Mouse (Mus musculus) gastrocnemius, postnatal 10 days (tissue): ENCODE measurements around the gene Rab3c. TPM values are rescaled to one million over a fixed set of nuclear protein-coding genes. Genes with fewer than 3 reads are reported as not detected.

Source experiments
- DNase-seq: peaks from one replicate; pipeline ENCODE4 v3.0.0; 2021; ENCODE audit warnings: mixed read lengths
- long read RNA-seq, 2 experiments: library from polyadenylated mRNA; stranded (forward); transcript quantifications; one replicate each; pipeline ENCODE4 v2.0.0; 2021
- total RNA-seq, 2 experiments: library from RNA; stranded (reverse); gene quantifications; 2 replicates each; pipeline ENCODE4 v1.2.3; 2021

Gene Rab3c
- under 1 TPM; 0.16 to 0.25 TPM for total RNA-seq
- long read RNA-seq, experiment 1 = 0 reads
- long read RNA-seq, experiment 2 = 0 reads

DNA sequence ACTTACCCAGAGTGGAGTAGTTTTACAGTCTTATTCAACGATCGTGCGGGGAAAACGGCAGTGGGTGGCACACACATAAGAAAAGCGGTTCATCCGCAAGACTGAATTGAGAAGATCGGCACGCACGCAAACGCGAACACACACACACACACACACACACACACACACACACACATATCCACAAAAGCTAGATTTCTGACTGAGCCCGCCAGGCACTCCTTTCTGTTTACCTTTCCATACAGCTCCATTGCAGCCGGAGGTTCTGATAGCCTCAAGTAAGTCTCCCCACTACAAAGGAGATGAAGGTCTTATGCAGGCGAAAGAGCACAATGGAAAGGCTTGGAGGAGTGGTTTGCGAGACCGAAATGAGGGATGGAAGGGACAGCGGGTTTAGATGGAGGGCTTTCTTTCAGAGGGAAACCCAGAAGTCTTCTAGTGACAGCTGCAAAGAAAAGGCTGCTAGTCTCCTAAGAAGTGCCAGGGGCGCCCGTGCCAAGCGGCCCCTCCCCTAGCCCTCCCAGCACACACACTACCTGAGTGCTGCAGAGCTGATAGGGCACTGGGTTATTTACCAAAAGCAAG, at the start of gene Rab3c:
Gene Rab3c (minus strand): TSS at position 434 of the 582 bp plus-strand sequence.
- DNase-seq = no peak

DNA sequence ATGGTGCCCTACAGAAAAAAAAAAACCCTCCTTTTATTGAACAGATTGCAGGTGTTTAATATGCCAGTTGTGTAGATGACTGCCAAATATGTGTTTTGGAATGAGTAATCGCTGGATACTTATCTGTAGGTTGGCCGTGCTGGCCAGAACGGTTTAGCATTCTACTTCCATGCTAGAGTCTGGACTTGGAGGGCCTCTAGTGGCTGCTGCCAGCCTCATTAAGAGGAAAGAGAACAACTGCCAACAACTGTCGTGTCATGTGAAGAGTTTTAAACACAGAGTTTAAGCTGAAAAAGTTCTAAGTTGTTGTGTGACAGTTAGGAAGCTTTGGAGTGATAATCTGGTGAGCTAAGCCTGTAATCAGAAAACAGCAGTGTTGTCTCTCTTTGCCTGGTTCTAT, 38.0 kb upstream of the Rab3c start:
- DNase-seq = no peak

DNA sequence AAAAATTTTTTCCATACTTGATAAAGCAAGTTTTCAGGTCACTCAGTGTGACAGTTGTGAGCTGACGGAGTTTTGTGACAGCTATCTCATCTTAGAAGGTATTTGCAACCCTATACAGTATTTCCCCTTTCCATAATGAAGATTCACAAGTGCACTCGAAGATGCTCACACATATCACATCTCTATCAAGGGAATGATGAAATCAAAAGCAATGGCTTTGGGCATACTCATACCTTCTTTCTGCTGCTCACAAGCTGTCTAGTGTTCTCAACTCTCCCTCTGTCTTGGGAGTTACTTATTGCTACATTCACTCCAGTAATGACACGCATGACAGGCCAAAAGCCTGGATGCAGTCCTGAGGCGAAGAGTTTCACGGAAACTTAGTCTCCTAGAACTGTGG, 26.4 kb upstream of the Rab3c start:
- no peak for DNase-seq

DNA sequence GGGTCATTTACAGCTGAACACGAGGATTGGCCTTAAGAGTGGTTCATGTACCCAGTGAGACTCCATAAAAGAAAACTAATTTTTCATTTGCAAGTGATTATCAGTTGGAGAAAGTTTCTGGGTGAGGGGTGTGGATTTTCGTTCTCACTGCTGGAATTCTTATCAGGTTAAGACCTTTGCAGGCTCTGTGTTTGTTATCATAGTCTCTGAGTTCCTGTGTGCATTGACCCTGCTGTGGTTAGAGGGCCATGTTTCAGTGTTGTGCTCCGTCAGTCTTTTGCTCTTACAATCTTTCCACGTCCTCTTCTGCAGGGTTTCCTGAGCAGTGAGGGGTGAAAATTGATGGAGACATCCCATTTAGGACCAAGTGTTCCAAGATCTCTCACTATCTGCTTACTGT, 16.3 kb upstream of the Rab3c start:
- no peak for DNase-seq

DNA sequence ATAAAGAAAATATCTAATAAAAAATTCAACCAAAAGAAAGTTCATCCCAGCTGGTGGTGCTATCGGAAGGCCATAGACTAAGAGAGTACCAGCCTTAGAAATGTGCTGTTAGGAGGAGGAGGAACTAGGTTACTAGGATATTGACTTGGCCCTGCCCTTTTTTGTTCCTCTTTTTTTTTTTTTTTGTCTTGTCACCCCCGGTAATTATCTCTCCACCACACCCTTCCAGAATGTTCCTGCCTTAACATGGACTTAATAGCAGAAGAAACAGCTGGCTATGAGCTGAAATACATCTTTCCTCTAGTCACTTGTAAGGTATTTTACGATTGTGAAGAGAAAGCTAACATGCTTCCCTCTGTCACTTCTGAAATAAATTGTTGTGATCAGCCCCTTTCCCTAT, 7.7 kb upstream of the Rab3c start:
- no peak for DNase-seq

DNA sequence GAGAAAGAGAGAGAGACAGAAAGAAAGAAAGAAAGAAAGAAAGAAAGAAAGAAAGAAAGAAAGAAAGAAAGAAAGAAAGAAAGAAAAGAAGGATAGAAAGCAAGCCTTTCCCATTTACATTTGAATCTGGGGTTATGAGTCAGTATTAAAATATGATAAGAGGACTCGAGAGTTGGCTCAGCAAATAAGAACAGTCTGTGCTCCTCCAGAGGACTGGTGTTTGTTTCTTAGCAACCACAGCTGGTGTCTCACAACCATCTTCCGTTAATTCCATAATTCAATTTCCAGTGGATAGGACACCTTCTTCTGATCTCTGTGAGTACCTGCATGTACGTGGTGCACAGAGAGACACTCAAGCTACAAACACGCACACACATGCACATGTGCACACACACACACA, 3.0 kb upstream of the Rab3c start:
- DNase-seq = no peak

DNA sequence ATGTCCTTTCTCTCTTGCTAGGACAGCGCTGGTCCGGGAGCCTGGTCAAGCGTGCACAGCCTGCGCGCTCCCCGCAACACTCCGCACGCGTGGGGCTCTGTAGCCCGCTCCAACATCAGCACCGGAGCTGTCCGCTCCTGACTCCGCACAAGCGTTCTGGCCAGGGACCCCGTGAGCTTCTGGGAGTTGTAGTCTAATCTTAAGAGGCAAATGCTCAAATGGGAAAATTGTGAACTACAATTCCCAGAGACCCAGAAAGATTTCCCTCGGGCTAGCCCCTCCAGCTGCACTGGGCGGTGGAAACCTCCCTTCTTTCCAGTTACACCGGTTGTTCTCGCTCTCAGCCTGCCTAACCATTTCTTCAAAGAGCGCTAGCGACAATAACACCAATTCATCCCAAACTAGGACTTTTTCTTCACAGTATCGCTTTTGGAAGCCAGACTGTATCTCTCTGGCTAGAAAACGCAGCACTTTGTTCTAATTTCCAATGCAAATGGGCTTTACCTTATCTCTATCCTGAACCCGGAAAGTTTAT, 701 bp downstream of the Rab3c start:
- peak; percentile 48 for DNase-seq

DNA sequence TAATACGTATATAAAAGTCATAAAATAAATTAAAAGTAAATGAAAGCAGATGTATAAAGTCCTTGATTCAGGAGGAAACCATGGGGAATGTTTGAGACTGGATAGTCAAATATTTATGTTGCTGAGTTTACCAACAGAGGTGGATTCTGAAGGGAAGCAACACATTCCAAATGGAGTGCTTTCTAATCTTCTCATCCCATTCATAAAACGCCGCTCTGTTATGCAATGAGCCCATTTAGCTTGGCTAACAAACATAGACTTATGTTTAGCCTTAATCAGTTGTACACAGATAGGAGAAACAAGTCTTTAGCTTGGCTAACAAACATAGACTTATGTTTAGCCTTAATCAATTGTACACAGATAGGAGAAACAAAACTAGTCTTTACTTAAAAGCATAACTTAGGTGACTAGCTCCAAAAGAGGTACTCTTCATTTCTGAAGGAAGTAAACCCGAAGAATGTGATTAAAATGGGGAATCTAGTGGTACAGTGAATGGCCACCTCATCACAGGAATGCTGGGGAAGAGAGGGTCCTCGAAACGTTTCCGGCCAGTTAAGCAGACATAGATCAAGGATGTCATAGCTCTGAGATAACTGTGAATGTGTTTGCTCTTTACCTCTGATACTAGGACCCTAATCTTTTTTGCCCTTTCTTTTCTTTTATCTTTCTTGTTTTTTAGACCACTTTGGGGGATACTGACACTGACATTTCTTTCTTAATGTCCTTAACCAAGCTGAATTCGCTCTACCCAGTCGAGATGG, 1.6 kb downstream of the Rab3c start:
- DNase-seq = no peak

DNA sequence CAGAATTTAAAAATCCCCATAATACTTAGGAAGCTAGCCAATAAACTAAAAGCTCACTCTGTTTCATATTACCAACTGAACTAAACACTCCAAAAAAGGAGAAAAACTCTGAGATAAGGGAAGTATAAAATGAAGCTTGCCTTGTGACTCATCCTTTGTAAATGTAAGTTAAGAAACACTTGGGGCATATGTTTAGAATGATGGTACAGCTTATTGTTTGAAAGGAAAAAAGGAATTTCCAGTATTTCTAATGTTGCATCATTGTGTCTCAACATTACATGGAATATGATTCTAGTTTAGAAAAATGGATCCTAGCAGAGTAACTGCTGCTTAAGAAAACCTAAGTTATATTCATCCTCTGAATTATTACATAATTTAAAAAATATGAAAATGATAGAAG, 3.1 kb downstream of the Rab3c start:
- DNase-seq = no peak

DNA sequence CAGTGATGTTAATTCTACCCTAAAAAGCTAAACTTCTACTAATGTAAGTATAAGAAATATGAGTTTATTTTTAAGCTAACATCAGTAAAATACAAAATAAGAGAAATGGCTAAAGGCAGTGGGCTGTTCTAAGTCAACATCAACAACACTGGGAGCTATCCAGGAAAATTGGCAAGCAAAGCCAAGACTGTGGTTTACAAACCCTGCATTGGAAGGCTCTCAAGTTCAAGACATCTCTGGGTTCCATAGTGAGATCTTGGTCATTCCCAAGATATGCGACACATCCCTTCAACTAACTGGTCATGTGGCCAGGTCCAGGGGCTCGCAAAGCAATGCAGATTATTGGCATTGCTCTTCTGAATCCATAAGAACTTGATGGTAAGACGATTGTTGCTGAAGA, 5.3 kb downstream of the Rab3c start:
- no peak for DNase-seq

DNA sequence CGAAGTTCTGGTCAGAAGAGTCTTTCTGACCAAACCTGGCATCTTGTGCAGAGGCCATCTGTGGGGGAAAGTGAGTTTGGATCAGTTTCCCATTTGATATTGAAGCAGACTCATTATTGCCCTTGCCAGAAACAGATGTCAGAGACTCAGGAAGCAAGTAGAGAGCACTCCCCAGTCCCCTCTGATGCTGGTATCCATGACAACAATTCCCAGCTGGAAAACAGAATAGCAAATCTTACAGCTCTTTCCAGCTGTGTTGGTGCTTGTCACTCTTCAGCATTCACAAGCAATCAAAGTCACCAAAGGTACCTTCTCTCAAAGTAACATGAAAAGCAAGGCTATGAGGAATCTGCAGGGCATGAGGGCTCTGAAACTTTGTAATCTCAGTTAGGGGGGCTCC, 20.1 kb downstream of the Rab3c start:
- DNase-seq = no peak

DNA sequence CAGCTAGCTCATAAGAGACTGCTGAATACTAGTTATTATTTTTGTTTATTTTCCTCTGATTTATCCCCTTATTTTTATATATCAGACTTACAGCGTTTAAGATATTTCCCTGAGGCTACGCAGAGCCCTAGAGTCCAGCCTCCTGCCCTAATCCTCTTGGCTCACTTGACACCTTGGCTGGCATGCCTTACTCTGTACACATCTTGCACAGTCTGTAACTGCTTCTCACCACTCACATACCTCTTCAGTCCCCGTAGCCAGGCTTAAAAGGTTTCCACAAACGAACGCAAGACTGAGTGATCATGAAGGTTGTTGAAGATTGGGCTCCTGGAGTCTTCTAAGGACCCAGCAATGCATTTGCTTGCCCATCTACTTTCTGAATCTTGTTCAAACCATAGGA, 29.3 kb downstream of the Rab3c start:
- DNase-seq = no peak

DNA sequence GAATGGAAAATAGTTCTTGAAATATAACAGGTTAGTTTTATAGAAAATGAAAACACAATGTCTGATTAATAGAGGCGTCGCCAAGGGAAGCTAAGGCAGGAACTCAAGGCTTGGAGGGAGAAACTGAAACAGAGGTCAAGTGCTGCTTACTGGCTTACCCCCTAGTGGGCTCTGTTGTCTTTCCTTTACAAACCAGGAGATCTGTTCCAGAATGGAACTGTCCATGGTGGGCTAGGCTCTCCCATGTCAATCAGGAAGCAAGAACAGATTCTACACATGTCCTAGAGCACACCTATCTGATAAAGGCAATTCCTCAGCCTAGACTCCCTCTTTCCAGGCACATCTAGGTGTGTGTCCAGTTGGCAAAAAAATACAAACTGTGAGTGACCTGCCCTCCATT, 32.3 kb downstream of the Rab3c start:
- no peak for DNase-seq

DNA sequence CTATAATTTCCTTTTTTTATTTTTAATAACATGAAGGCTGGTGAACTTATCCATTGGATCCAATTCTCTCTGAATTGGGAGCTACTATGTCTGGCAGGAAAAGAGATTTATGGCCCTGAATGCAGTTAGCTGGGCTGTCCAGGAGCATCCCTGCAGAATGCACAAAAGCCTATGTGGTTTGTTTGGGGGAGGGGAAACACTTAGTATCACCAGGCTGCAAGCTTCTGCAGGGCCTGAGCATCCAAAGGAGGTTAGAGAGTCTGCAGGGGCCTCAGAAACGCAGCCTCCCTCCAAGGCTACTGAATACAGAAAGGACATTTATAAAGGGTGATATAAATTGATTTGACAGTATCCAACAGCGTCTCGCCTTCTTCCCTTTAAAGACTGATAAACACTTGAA, 41.8 kb downstream of the Rab3c start:
- DNase-seq = no peak

DNA sequence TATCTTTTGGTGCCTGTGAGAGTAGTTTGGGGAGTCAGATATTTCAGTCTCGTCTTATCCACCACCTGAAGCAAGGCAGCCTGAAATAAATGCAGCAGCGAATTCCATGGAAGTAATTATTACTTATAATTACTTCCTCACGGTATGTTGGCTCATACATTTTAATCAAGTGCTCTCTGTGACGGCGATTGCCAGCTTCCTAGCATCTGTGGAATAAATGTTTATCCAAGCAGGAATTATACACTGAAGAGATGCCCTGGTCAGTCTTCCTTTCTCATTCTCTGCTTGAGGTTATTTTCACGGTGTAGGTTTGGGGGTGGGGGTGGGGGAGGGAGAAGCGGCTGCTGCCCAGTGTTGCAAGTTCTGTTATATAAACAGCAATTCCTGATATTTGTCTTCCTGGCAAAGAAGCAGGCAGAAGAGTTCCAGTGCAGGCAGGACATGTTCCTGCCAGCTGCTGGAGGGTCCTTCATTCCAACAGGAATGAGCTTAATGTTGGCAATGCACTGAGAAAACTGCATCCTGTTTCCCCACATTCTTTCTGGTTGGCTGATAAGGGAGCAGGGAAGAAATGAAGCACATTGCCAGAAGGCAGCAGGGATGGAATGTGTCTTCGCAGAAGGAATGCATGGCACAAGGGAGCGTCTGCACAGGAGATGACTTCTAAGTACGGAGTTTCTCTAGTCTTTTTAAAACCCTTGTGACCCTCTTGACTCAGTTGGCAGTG, 43.4 kb downstream of the Rab3c start:
- no peak for DNase-seq

DNA sequence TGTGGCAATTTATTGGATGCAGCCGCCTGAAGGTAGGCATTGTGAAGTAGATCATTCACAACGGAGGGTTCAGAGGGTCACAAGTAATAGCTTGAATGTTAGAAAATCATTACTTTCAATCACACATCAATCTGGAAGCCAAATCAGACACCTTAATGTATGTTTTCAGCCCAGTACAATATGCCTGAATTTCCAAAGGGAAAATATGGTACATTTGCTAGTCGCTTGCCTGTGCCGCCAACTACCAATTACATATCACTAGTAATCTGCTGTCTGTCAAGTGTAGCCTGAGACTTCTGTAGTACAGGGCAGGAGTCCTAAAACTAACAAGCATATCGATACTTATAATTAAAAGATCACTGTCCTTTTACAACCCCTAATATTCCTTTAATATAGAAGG, 47.4 kb downstream of the Rab3c start:
- no peak for DNase-seq

DNA sequence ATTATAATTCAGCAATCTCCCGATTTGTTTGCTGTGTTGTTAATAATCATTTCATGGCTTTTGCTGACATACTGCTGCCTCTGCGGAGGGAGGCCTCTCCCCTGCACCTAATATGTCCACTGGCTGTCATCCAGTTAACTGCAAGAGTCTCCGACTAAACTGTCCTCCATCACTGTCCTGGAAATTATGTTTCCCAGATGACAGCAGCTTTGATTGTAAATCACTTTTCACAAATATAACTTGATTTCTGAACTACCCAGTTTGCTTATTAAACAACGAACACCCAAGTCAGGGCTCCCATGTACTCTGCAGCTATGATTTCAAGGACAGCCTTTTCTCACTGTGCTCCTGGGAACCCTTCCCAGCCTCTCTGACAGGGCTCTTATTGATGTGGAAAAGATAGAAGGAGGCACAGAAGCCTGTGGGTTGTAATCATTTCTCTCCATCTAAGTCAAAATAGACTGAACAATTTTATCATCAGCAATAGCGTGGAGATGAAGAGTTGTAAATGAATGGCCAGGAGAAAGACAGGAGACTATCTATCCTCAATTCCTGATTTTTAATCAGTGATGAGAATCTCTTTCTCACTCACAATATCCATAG, 49.6 kb downstream of the Rab3c start:
- no peak for DNase-seq

DNA sequence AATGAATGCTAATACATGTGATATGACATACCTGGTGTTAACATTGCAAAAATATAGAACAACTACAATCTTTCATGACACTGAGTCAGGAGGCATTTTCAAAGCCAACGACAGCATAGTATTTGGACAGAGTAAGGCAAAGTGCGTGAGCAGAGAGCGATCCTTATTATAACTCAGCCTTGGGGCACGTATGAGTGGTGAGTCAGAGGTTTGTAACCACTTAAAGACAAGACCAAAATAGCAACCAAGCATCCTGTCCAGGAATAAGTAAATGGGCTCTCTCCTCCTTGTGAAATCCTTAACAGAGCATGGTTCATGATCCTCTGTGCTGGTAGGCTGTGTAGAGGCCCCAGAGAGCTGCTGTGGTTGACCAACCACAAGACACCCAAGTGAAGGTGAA, 50.8 kb downstream of the Rab3c start:
- no peak for DNase-seq

DNA sequence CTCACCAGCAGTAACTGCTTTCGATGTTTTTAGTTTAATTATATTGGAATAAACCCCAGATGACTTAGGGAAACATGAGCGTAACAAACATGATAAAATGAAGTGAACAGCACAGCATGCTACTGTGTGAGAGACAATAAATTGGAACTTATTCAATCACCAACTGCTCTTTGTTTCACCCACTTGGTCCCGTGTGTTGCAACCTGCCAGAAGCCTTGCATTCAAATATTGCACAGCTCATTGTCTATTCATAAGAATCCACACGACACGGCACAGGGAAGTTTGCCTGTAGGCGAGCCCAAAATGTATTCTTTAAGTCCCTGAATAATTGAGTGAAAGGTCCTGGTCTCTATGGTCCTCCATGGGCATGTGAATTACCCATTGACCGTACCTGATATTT, 61.6 kb downstream of the Rab3c start:
- DNase-seq = no peak

DNA sequence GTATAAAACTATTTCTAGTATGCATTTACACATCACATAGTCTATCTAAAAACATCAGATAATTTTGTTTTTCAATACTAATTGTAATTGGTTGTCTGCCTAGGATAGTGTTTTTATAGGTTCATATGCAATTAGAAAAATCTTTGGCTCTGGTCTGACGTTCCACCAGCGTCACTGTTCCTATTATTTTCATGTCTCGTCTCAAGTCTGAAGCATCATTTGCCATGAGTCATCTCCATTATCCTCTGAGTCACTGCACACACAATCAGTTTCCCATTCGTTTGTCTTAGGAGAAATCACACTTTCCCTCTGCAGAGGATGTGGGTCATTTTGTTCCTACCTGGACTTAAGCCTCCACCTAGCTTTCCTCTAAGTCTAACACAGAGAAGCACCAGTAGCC, 62.3 kb downstream of the Rab3c start:
- DNase-seq = no peak

DNA sequence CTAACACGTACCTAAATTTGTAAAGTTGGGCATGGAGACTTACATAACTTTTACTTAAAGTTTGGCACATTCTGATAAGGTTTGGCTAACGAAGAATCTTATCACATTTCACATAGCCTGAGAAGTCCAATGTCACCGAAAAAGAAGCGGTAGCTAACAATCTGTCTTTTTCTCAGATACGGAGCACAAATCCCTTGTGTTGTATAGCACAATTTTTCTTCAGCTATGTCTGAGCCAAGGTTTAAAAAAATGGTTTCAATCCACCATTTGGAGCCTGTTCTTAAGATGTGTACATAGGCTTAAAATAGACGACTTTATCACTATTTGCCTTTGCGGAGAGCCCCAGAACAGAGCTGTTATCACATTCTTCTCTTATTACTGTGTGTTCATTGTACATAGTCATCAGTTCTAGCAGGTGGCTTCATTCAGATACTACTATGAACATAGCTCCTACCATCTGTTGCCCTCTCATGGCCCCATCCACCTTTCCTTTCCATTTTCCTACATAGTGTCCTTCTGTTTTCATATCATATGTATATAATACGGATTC, 69.2 kb downstream of the Rab3c start:
- no peak for DNase-seq

DNA sequence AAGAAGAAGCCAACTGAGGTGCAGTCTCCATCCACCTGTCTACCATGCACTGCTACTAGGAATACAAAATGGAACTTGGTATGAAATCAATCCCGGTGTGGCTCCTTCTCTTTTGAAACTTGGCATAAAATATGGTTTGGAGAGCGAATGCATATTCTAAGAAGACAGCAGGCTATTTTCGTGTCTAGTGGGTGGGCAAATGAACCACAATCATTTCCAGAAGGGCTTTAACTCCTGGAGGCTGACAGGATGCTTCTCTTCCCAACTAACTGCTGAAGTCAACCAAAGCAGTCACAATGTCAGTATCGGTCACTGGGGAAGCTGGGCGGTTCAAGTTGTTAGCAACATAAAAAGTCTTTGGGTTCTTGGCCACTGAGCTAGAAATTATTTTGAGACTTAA, 81.9 kb downstream of the Rab3c start:
- no peak for DNase-seq

DNA sequence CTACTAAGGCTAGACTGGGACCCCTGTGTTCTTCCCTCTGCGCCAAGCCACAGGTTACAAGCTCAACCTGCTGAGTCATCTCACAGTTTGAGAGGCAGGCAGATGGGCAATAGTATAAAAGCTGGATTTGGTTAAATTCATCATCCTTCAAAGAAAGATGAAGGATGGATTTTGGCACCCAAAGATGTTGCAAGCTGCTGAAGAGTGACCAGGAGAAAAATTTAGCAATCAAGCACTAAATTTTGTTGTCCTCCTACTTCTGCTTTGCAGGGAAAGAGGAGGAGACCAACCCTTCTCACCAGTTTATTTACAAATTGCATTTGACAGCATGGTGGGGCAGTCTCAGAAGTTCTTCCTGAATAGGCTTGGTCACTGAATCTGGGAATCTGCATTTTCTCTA, 90.8 kb downstream of the Rab3c start:
- DNase-seq = no peak
